Mouse (Mus musculus) megakaryocyte-erythroid progenitor cell, adult 5-6 weeks (primary cell): ENCODE results near the gene Gga2. TPM values are rescaled to one million over a fixed set of nuclear protein-coding genes. Genes with fewer than 3 reads are reported as not detected.
A peak's percentile ranks its signal among the peaks of the same experiment; 100 is the strongest.

Experiments
- ATAC-seq: replicated peaks from 2 replicates; pipeline ENCODE4 v1.8.0; 2016; ENCODE audit warnings: mild to moderate bottlenecking, inconsistent platforms; ENCODE audit not compliant: severe bottlenecking, poor library complexity, low FRiP score, low TSS enrichment
- total RNA-seq, 2 experiments: library from RNA; stranded (forward) in 1 of 2; stranded (reverse) in 1 of 2; fragments of 200-1000, 215-1000 nt in 1 of 2; fragments of >200 nt in 1 of 2; fragmentation: Nextera tagmentation in 1 of 2; gene quantifications; 2 replicates each; pipeline ENCODE4 v1.2.3; 2014 to 2017

Gga2 gene
- total RNA-seq, 2 experiments from 2014 or later: 23.8 to 39.0 TPM

- ATAC-seq: no peak
Observed at GRCm38 (mm10) chr7:121941640-121942039, 79.4 kb downstream of the Gga2 start.

GRCm38 (mm10) chr7:121941016-121941415 is 80.0 kb downstream of the Gga2 start:
- no peak for ATAC-seq

GRCm38 (mm10) chr7:121939729-121940128 is 81.3 kb downstream of the Gga2 start:
- ATAC-seq: peak; percentile 90

GRCm38 (mm10) chr7:121939244-121939643 is 81.8 kb downstream of the Gga2 start:
- no peak for ATAC-seq

GRCm38 (mm10) chr7:121938124-121938891 is 82.7 kb downstream of the Gga2 start:
- ATAC-seq: no peak

GRCm38 (mm10) chr7:121936861-121937630 is 84.0 kb downstream of the Gga2 start:
- no peak for ATAC-seq

Other genes starting within 250 kb of the Gga2 start
- not detected in 2 replicates for gene Scnn1b, start 156.2 kb downstream of the Gga2 start, total RNA-seq (2014; fragmentation: Nextera tagmentation)
- gene Scnn1b, start 156.2 kb downstream of the Gga2 start, total RNA-seq (2017): not detected in 2 replicates
- 15.1 and 16.2 TPM in 2 replicates for gene Cog7, start 39.5 kb downstream of the Gga2 start, total RNA-seq (2014; fragmentation: Nextera tagmentation)
- 10.9 and 11.2 TPM in 2 replicates for gene Cog7, start 39.5 kb downstream of the Gga2 start, total RNA-seq (2017)
- 37.7 and 39.4 TPM in 2 replicates for gene Ubfd1, start 46.0 kb upstream of the Gga2 start, total RNA-seq (2014; fragmentation: Nextera tagmentation)
- gene Ubfd1, start 46.0 kb upstream of the Gga2 start, total RNA-seq (2017): 30.4 and 44.2 TPM in 2 replicates
- gene Ears2, start 46.0 kb upstream of the Gga2 start, total RNA-seq (2014; fragmentation: Nextera tagmentation): 10.0 and 10.3 TPM in 2 replicates
- gene Ears2, start 46.0 kb upstream of the Gga2 start, total RNA-seq (2017): 7.1 and 8.9 TPM in 2 replicates
- gene Ndufab1, start 80.7 kb upstream of the Gga2 start, total RNA-seq (2014; fragmentation: Nextera tagmentation): 337 and 365 TPM in 2 replicates
- 59.5 and 174 TPM in 2 replicates for gene Ndufab1, start 80.7 kb upstream of the Gga2 start, total RNA-seq (2017)
- gene Palb2, start 111.8 kb upstream of the Gga2 start, total RNA-seq (2014; fragmentation: Nextera tagmentation): 37.8 and 43.2 TPM in 2 replicates
- gene Palb2, start 111.8 kb upstream of the Gga2 start, total RNA-seq (2017): 17.7 and 21.8 TPM in 2 replicates
- gene Dctn5, start 111.8 kb upstream of the Gga2 start, total RNA-seq (2014; fragmentation: Nextera tagmentation): 58.6 and 63.0 TPM in 2 replicates
- gene Dctn5, start 111.8 kb upstream of the Gga2 start, total RNA-seq (2017): 60.1 and 69.3 TPM in 2 replicates
- gene Plk1, start 138.2 kb upstream of the Gga2 start, total RNA-seq (2014; fragmentation: Nextera tagmentation): 49.4 and 49.9 TPM in 2 replicates
- 43.6 and 55.5 TPM in 2 replicates for gene Plk1, start 138.2 kb upstream of the Gga2 start, total RNA-seq (2017)
- gene Ern2, start 165.0 kb upstream of the Gga2 start, total RNA-seq (2014; fragmentation: Nextera tagmentation): not detected in 2 replicates
- gene Ern2, start 165.0 kb upstream of the Gga2 start, total RNA-seq (2017): not detected in 2 replicates
- gene Chp2, start 198.3 kb upstream of the Gga2 start, total RNA-seq (2014; fragmentation: Nextera tagmentation): not detected in 2 replicates
- gene Chp2, start 198.3 kb upstream of the Gga2 start, total RNA-seq (2017): not detected in 2 replicates